Mouse (Mus musculus): ENCODE measurements around the gene B230104I21Rik.
A peak's percentile ranks its signal among the peaks of the same experiment; 100 is the strongest.

B230104I21Rik gene

DNA sequence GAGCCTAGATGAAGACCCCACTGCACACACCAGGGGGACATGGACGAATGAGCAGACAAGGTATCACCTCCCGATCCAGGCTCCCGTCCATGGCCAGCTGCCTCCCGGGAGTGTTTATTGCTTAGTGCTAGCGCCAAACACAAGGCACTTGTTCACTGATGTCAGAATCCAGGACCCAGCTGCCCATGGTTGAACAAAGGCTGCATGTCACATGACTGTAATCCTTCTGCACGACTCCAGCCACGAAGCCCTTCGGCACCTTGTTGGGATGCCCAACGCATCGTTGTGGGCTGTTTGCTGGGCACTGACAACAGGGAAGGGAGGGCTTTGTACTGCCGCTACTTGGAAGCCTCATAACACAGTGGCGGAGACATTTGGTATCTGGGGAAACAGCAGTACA lies at the start of gene B230104I21Rik:
Gene B230104I21Rik, plus strand, starts transcription at position 367 of the 400 bp plus-strand sequence.
- no peak for DNase-seq

DNA sequence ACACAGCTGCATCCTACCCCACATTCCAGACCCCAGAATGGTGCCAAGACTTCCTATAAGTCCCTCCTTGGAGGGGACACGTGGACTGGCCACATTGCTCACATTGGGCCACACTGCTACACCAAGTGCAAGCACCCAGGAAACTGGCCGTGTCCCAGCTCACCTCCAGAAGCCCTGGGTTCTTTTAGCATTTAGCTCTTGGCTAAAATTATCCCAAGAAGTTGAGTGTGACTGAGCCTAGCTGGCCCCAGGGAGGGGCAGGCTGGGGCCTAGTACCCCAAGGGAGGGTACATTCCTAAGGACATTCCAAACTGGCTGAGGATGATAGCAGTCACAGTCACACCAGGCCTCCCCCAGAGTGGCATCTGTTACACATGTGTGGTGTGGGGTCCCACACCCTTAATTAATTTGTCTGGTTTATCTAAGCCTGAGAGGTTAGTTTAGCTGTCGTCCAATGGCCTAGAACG lies 42.2 kb upstream of the B230104I21Rik start:
- peak; percentile 41 to 44 for DNase-seq

DNA sequence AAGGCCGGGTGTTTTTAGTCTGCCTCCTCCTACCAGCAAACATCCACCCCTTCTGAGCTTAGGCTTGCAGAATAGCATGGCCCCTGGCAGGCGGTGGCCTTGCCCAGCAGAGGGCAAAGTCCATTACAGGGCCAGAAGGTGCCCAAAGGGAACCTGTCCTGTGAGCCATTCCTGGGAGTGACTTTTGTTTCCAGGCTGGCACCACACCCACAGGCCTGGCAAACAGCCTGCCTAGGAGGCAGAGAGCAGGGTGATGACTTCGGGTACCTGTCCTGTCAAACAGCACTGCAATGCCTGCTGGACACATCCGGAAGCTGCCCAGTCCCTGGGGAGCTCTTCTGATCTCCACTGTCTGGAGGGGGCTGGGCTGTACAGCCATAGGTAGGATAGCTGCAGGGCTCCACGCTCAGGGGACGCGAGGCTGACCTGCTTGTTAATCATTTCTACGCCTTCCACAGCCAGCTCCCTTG lies 41.6 kb upstream of the B230104I21Rik start:
- peak; percentile 89 to 91 for DNase-seq

DNA sequence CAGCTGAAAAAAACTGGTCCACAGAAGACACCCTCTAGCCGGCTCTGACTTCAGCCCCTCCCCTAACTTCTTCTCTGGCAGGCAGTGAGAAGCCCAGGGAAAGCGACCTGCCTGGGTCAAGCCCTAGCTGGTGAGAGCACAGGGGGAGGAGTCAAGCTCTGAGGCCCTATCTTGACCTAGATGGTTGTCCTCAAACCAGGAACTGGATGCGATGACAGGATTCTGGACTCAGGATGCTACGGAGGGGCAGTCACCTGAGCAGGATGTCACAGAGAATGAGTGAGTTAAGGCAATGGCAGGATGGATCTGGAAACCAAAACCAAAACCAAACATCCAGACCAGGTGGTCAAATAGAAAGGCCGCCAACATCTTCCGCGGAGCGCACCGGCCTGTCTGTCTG lies 38.2 kb upstream of the B230104I21Rik start:
- DNase-seq, result peak; percentile 80 to 92

DNA sequence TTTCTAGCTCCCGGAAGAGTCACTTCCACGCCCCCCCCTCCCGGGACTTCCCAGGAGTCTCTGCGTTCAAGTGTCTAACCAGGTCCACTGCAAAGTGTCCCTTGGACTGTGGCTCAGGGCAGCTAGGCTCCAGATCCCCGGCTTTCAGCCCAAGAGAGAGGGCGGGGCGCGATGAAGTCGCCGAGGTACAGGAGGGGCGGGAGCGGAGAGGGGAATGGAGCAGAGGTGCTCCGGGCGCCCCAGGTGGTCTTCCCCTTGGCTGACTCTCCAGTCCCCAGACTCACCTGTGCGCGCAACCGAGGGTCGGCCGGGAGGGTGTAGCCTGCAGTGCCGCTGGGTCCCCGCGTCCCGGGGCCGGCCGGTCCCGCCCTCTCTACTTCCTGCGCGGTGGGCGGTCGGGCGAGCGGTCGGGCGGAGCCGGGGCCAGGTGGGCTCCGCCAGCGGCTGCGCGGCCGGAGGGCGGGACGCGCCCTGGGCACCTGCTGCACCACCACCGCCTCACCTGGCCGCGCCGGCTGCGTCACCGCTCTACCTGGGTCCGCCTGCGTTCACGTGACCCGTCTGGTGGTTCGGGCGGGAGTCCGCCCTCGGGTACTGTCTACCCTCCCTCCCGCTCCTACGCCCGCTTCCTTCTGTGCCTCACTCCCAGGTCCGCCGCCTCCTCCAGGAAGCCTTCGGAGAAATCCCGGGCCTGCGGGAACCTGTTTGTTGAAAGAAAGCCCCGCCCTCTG lies 36.2 kb upstream of the B230104I21Rik start:
- DNase-seq, result peak; percentile 89 to 91

DNA sequence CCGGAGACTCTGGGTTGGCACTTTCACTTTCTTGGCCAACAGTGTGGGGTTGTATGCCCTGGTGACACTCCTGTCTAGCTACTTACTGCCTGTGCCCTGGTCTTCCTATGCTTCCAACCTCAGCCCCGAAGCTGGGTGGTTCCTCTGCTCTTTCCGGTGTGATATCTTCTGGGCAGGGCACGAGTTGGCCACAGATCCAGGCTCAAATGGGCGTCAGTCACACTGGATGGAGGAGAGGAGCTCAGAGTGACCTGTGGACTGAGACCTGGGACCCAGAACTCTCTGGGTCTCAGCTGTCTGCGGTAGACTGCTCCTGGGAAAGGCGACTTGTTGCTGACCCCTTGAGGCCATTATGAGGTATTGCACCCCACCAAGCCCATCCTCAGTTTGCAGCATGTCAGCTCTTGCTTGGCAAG lies 34.5 kb upstream of the B230104I21Rik start, which contains the start of gene Arhgef16:
Gene Arhgef16, minus strand, starts transcription at position 211 of the 416 bp plus-strand sequence.
- DNase-seq, result peak; percentile 64 to 66

DNA sequence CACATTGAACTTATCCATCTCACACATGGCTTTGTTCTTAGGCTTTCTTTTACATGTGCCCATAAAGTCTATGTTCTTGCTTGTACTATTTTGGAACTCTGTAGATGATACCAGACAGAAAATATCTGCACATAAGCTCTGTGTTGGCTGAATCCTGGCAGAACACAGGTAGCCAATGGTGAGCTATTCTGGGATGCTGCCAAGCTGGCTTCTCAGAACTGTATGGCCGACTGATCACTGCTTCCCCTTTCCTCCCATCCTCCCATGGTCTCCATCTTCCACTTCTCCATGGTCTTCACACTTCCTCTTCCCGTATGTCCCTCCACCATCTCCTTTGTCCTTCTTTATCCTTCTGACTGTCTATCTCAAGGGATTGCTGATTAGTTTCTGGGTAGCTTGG lies 26.8 kb upstream of the B230104I21Rik start:
- no peak for DNase-seq

DNA sequence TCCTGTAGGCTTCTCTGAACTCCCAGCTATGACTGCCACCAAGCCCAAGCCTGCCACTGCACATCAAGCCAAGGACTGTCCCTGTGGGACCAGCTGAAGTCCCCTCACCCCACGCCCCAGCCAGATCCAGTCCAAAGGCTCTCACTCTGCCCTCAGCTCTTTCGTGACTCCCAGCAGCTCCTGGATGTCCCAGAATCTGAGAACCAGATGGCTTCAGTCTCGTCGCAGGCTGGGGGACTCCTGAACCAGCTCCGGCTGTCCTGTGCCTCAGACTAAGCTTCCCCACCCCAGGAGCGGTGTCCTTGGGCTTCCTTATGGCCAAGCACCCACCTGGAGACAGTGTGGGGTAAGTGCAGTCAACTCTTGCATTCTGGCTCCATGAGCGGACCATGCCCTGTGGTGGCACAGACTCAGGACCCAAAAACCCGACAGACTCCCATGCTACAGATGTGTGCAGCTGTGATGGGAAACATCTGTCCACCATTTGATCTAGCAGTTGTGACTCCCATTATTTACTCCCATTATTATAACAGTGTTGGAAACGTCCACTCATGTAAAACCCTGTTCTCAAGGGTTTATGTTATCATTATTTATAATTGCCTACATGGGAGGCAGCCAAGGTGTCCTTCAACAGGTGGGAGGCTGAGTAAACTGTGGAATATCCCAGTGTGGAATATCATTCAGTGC lies 25.2 kb upstream of the B230104I21Rik start:
- DNase-seq, result no peak

DNA sequence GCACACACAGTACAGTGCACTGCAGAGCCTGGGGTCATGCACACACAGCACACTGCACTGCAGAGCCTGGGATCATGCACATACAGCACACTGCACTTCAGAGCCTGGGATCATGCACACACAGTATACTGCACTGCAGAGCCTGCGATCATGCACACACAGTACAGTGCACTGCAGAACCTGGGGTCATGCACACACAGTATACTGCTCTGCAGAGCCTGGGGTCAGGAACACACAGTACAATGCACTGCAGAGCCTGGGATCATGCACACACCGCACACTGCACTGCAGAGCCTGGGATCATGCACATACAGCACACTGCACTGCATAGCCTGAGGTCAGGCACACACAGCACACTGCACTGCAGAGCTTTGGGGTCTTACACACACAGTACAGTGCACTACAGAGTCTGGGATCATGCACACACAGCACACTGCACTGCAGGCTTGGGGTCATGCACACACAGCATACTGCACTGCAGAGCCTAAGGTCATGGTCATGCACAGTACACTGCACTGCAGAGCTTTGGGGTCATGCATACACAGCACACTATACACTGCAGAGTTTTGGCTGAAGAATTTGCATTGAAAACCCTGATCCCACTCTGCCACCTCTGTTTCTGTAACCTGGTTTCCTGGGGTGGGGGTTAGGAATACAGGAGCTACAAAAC lies 23.6 kb upstream of the B230104I21Rik start:
- DNase-seq, result no peak

DNA sequence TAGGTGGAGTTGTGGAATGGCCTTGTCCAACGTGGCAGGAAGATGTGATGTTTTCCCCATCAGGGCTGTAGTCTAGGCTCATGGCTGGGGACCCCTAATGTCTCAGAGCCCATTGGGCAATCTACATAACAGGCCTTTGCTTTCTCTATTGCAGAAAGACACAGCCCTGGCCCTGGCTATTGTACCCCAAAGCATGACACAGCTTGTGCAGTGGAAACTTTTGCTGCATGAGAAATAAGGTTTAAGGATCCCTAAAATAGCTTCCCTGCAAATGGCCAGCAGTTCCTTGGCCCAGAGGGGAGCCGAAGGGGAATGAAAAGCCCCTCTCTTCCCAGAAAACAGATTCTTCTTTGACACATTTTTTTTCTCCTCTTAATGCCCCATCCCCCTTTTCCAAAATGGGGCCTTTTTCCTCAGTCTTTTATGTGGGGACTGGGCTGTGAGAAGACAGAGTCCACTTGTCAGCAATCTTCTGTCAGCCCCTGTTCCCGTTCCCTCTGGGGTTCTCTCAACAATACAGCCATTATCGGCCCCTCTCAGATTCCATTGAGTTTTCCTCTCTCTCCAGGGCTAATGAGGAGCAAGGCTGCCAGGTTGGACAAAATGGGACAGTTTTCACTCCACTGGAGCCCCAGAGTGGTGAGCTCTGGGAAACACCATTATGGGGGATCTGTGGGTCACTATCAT lies 22.8 kb upstream of the B230104I21Rik start:
- DNase-seq, result no peak

DNA sequence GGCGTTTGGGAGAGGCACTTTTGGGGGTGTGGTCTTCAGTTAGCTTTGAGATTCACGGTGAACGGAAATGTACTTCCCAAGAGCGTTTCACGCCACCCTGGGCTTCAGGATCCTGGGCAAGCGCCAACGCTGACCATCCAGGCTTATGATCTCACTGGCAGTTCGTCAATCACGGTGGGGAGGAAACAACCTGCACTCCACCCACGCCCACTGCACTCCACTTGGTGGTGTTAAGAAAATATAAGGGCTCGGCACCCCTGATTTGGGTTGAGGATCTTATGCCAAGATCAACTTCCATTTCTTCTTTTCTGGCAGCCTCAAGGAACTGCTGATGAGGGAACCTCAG lies 22.3 kb upstream of the B230104I21Rik start:
- no peak for DNase-seq

DNA sequence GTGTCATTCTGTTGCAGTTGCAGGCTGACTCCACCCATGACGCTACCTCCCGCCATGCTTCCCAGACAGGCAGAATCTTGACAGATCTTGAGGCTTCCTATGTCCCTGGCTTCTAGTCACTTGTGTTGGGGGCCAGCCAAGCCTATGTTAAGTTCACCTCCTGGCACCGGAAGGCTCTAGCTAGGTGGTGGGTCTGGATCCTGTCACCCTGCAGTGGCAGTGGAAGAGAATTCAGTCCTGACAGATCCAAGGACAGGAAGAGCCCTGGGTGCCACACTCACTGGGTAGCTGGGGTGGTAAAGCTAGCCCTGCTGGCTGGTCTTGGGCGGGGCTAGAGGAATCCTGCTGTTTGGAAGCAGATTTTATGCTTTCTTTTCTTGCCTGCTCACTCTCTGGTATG lies 10.5 kb upstream of the B230104I21Rik start:
- no peak for DNase-seq

DNA sequence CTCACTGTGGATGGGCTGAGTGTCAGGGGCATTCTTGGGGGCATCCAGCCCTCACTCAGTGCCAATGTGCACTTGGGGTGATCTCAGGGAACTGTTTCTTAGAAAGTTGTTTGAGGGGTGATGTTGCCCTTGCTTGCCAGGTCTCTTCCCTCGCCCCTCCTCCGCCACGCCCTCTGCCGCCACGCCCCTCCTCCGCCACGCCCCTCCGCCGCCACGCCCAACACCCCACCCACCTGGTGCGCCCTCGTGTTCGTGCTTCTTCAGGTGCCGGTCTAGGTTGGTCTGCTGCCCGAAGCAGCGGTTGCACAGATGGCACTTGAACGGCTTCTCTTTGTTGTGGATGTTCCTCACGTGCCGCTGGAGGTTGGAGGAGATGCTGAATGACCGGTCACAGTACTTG lies 7.5 kb upstream of the B230104I21Rik start:
- DNase-seq, result no peak

DNA sequence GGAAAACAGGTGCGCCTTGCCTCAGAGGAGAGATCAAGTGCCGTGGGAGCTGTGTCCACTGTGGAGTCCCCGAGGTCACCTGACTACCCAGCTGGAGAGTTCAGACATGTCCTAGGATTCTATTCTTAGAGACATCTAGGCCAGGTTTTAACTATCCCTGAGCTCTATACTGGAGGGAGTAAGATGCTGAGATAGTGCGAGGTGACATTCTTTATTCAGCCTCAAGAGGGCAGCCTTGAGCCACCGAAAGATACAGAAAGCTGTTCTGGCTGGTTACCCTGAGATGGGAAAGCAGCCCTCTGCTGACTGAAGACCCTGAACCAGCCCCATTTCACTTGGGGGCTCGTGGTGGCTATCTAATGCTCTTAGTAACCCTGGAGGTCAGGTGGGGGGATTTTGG lies 7.1 kb upstream of the B230104I21Rik start:
- peak; percentile 59 to 81 for DNase-seq

DNA sequence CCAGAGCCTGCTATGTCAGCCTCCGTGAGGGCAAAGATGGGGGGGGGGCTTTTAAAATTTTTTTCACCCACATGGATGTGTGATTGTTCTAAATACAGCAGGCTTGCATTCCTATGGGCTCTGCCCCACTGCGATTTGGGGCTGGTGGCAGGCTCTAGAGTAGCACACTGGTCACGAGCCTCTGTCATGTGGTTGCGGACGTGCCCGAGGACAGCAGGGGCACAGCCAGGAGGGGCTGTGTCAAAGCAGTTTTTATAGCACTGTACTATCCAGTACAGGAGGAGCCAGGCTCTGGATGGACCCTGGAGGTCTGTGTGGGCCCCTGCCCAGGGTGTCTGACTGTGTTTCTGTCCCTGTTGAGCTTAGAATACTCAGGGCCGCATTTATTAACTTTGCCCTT lies 5.9 kb upstream of the B230104I21Rik start:
- DNase-seq, result no peak

DNA sequence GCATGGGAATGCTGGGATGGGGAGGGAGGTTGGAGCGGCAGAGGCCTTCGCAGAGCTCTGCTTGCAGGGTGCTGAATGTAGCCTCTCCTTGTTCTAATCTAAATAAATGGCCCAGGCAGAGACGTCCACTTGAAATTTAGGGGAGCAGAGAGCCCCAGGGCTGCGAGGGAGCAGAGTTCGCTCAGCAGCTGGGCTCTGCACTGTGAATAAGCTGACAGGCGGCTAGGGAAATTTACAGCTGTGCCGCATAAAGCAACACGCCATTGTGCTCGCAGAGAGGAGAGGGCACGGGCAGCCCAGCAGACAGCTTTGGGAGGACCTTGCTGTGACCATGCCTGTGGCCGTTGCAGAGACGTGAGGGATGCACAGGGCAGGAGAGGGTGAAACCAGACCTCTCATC lies 4.7 kb upstream of the B230104I21Rik start:
- DNase-seq, result no peak

DNA sequence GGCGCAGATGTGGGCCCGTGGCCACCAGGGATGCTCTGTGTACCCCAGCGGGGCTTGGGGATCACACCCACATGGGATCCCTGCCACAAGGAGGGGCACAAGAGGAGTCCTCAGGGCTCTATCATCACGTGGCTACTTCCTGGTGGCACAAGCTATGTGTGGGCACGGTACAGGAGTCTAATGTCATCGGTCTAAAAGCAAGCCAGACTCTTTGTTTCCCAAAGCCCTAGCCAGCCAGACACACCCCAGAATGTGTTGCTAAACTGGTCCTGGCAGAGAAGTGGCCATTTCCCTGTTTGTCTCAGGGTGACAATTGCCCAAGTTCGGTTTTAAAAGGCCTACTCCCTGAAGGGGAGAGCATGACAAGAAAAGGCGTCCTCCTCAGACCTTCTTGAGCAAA lies 2.6 kb upstream of the B230104I21Rik start:
- no peak for DNase-seq

DNA sequence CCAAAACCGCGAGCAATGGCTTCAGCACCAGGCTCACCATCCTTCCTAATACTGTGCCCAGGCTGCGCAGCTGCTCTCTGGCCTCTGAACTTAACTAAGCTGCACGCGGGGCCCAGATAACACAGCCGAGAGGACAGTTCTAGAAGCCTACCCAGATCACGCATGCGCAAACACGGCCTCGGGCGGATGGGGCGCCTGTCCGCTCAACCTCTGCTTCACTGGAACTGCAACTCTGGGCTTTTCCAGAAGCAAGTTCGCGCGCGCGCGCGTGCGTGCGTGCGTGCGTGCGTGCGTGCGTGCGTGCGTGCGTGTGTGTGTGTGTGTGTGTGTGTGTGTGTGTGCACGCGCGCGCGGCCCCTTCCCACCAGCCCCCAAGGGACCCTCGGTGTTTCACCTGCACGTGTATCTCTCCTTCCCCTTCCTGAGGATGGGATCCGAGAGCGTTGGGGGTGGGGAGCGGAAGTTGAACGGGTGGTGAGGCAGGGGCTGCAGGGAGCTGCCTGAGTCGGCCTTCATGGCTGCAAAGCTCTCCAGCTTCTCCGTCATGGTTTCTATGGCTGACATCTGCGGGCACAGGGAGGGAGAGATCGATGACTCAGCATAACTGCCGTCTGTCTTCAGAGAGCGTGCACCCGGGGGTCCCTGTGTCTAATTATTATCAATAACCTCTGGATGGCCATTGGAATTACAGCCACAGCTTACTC lies 1.1 kb upstream of the B230104I21Rik start:
- peak in 1 of 2 experiments; percentile 54 for DNase-seq

DNA sequence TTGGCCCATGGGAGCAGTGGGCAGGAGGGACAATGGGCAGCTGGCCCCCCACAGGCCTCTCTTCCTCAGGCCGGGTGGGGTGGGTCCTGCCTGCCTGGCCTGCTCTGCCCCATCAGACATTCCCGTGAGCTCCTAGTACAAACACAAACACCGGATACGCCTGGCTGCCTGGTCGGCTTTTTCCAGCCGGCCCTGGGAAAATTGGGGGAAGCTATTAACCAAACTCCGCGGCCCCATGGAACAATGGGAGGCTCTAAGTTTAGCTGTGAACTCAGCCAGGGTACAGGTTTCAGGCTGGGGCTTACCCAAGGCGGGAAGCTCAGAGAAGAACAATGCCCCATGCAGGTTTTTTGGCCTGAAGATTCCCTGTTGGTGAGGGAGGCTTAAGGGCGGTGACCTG lies 723 bp downstream of the B230104I21Rik start:
- peak; percentile 45 for DNase-seq

DNA sequence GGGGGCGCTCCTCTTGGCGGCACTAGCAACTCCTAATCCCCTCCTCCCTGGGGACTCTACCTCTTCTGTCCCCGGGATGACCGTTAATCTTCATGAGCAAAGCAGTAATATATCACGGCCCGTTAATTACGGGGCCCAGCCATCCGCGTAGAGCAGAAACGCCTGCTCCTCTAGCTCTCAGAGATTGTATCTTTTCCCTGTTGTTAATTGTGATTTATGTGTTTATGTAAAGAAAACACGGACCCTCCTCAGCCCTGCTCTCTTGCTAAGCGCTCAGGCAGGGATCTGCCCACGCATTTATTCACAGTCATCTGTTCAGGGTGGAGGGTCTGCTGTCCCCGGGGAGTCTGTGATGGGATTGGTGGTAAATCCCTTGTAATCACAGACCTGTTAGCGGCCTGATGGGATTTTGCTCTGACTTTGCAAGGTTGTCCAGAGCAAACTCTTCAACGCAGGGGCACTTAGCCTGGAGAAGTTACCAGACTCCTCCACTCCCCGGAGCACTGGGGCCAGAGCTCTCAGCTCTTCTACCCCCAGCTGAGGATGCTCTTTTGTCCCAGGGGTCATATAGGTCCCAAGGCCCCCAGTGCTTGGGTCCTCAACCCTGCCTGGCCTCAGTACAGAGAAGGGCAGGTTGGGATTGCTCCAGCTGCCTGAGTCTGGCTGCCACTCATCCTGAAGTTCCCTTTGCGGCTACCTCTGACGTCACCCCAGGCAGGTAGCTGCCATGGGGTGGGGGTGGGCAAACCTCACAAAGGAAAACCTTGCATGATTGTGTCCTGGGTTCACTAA lies 11.0 kb downstream of the B230104I21Rik start:
- DNase-seq, result no peak

DNA sequence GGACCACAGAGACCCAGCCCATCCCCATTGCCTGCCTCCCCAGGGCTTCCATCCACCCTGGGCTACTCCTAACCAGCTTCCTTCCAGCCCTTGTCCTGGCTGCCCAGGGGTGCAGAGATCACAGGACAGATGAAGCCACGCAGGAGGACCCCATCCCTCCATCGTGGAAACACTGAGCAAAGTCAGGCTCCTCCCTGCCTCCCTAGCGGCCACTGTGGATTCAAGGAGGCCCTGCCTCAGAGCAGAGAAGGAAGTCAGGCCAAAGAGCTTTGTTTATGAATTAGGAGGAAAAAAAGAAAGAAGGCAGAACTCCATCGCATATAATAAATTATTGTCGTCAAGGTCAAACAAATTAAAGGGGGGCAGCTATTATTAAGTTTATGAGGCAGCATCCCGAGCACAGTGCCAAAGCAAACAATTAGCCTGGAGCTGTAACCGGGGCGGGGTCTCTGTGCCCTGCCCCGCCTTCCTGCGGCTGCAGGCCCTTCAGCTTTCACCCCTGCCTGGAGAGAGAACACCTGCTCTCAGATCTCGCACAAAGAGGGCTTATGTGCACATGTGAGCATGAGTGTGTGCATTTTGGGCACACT lies 12.4 kb downstream of the B230104I21Rik start:
- DNase-seq, result peak; percentile 29 to 35
